Mouse (Mus musculus) hindbrain, embryonic 14.5 days (tissue): ENCODE measurements around the gene Pik3r2. TPM values are rescaled to one million over a fixed set of nuclear protein-coding genes. Genes with fewer than 3 reads are reported as not detected.

Source experiments
- ATAC-seq: fragments of 200-750 bp; cut with Nextera tagmentation; 2 replicates; pipeline ENCODE4 v1.8.0; 2017; ENCODE audit warnings: moderate number of reproducible peaks, mild to moderate bottlenecking, moderate TSS enrichment, moderate library complexity; ENCODE audit not compliant: low FRiP score
- DNase-seq: peaks from one replicate; pipeline ENCODE4 v3.0.0-alpha.2; 2015; ENCODE audit warnings: low spot score
- H3K27ac ChIP-seq: fragments of 300-500 bp; sonication (generic); 2 replicates; pipeline ENCODE4 v1.5.1; 2014; ENCODE audit warnings: mild to moderate bottlenecking, moderate library complexity
- H3K27me3 ChIP-seq: fragments of 300-500 bp; sonication (generic); 2 replicates; pipeline ENCODE4 v1.6.1; 2014; ENCODE audit warnings: mild to moderate bottlenecking, low read length, mixed read lengths; ENCODE audit not compliant: control insufficient read depth, insufficient read depth
- H3K36me3 ChIP-seq: fragments of 300-500 bp; sonication (generic); replicated peaks from 2 replicates; pipeline ENCODE4 v1.6.1; 2014; ENCODE audit not compliant: control insufficient read depth, insufficient read depth
- H3K4me1 ChIP-seq: fragments of 300-500 bp; sonication (generic); replicated peaks from 2 replicates; pipeline ENCODE4 v1.6.1; 2014; ENCODE audit warnings: antibody characterized with exemption, low read length, mixed read lengths; ENCODE audit not compliant: control insufficient read depth, insufficient read depth
- H3K4me2 ChIP-seq: fragments of 300-500 bp; sonication (generic); replicated peaks from 2 replicates; pipeline ENCODE4 v1.6.1; 2014; ENCODE audit warnings: mild to moderate bottlenecking, moderate library complexity
- H3K4me3 ChIP-seq: fragments of 300-500 bp; sonication (generic); replicated peaks from 2 replicates; pipeline ENCODE4 v1.5.1; 2014; ENCODE audit warnings: mild to moderate bottlenecking, low read length
- H3K9ac ChIP-seq: fragments of 300-500 bp; sonication (generic); 2 replicates; pipeline ENCODE4 v1.6.1; 2014
- H3K9me3 ChIP-seq: fragments of 300-500 bp; sonication (generic); 2 replicates; pipeline ENCODE4 v1.6.1; 2016; ENCODE audit warnings: low read length; ENCODE audit not compliant: control insufficient read depth
- WGBS: fragments of 180-500 bp; shearing (Covaris S2); extraction: QIAGEN DNeasy Blood & Tissue Kit; methylation state at CpG from one replicate; pipeline ENCODE4 v1.1.7; 2014; 5-methylcytosine and 5-hydroxymethylcytosine counted together
- polyA plus RNA-seq: library from polyadenylated mRNA; unstranded; fragments of >200 nt; fragmentation: Nextera tagmentation; extraction: Ambion mirVana; gene quantifications from 2 replicates; pipeline ENCODE4 v1.2.1, GENCODE M21; 2014

Gene Pik3r2
- polyA plus RNA-seq, 1 experiment from 2014 or later, result 83.0 TPM

- Histone ChIP-seq H3K4me1 (peaks cover 8% of the 10 kb centered on the region; the same call in 1 of the 2 replicates), H3K4me2 (no peak overlapping the region), H3K36me3 (peaks cover 58% of the 10 kb centered on the region), H3K27me3 (no peaks in the 10 kb centered on the region), H3K27ac (no peak overlapping the region), H3K4me3 (no peak overlapping the region), H3K9ac (no peak overlapping the region), H3K9me3 (no peaks in the 10 kb centered on the region)
- WGBS, result 82% methylated on average over 25 of the region's 25 CpGs
- DNase-seq (no peak), ATAC-seq (no peak)
Observed at GRCm38 (mm10) chr8:70786291-70787050, 10.0 kb upstream of the Pik3r2 start.

GRCm38 (mm10) chr8:70780093-70780492, 3.6 kb upstream of the Pik3r2 start:
- Histone ChIP-seq H3K36me3 (peaks cover 52% of the 10 kb centered on the region), H3K27me3 (no peaks in the 10 kb centered on the region), H3K4me3 (no peak overlapping the region), H3K27ac (no peak overlapping the region), H3K4me1 (peaks cover 17% of the 10 kb centered on the region), H3K4me2 (no peak overlapping the region), H3K9me3 (no peaks in the 10 kb centered on the region), H3K9ac (no peak overlapping the region)
- no peak for DNase-seq
- WGBS, result 86% methylated on average over 11 of the region's 11 CpGs
- ATAC-seq, result no peak

GRCm38 (mm10) chr8:70775851-70776495, 540 bp downstream of the Pik3r2 start:
- no peak for ATAC-seq
- peak overlapping the region; percentile 88 for H3K4me2 ChIP-seq
- WGBS, result 3% methylated on average over 30 of the region's 34 CpGs
- H3K27me3 ChIP-seq, result no peaks in the 10 kb centered on the region
- H3K9ac ChIP-seq, result peak overlapping the region; percentile 99
- no peak for DNase-seq
- peaks cover 38% of the 10 kb centered on the region for H3K4me1 ChIP-seq
- no peaks in the 10 kb centered on the region for H3K9me3 ChIP-seq
- H3K27ac ChIP-seq, result peak overlapping the region; percentile 98
- H3K36me3 ChIP-seq, result peaks cover 52% of the 10 kb centered on the region
- peak overlapping the region; percentile 83 for H3K4me3 ChIP-seq

GRCm38 (mm10) chr8:70775227-70775626, 1.3 kb downstream of the Pik3r2 start:
- 85% methylated on average over 5 of the region's 5 CpGs for WGBS
- H3K4me1 ChIP-seq, result peaks cover 38% of the 10 kb centered on the region
- no peaks in the 10 kb centered on the region for H3K9me3 ChIP-seq
- H3K27me3 ChIP-seq, result no peaks in the 10 kb centered on the region
- H3K4me3 ChIP-seq, result peak overlapping the region; percentile 83
- no peak overlapping the region for H3K27ac ChIP-seq
- ATAC-seq (no peak), DNase-seq (no peak)
- peak overlapping the region; percentile 99 for H3K9ac ChIP-seq
- peaks cover 52% of the 10 kb centered on the region for H3K36me3 ChIP-seq
- H3K4me2 ChIP-seq, result peak overlapping the region; percentile 88

GRCm38 (mm10) chr8:70774740-70775139, 1.8 kb downstream of the Pik3r2 start:
- Histone ChIP-seq H3K4me3 (no peak overlapping the region), H3K9me3 (no peaks in the 10 kb centered on the region), H3K4me1 (peaks cover 38% of the 10 kb centered on the region), H3K27me3 (no peaks in the 10 kb centered on the region), H3K27ac (peak overlapping the region; percentile 55; the same call in 1 of the 2 replicates), H3K9ac (peak overlapping the region; percentile 99; the same call in 1 of the 2 replicates), H3K4me2 (peak overlapping the region; percentile 88), H3K36me3 (peaks cover 52% of the 10 kb centered on the region)
- 98% methylated on average over 18 of the region's 18 CpGs for WGBS
- ATAC-seq (no peak), DNase-seq (no peak)

- Histone ChIP-seq H3K27me3 (no peaks in the 10 kb centered on the region), H3K4me1 (peaks cover 38% of the 10 kb centered on the region), H3K4me2 (peak overlapping the region; percentile 18; the same call in 1 of the 2 replicates), H3K4me3 (no peak overlapping the region), H3K9ac (peak overlapping the region; percentile 39; the same call in 1 of the 2 replicates), H3K9me3 (no peaks in the 10 kb centered on the region), H3K27ac (peak overlapping the region; percentile 55), H3K36me3 (peaks cover 50% of the 10 kb centered on the region)
- ATAC-seq (no peak), DNase-seq (peak; percentile 65)
- WGBS, result 51% methylated on average over 9 of the region's 9 CpGs
Observed at GRCm38 (mm10) chr8:70773833-70774232, 2.7 kb downstream of the Pik3r2 start.

DNA sequence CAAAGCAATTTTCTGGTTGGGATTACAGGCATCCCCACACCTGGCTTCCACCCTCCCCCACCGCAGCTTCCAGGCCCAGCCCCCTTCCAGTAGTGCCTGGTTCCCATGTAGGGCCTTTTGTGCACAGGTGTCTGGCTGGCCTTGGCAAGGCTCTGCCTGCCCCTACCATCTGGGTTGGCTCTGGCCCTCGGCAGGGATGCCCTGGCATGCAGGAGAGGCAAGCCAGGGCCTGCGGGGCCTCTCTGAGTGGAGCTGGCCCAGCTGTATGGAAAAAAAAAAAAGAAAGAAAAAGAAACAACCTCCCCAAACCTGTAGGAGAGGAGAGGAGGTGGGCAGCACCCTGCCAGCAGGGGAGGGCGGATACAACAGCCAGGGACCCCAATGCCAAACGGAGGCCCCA, 3.1 kb downstream of the Pik3r2 start:
- Histone ChIP-seq H3K36me3 (peaks cover 55% of the 10 kb centered on the region), H3K4me3 (no peak overlapping the region), H3K4me2 (peak overlapping the region; percentile 18; the same call in 1 of the 2 replicates), H3K9me3 (no peaks in the 10 kb centered on the region), H3K27me3 (no peaks in the 10 kb centered on the region), H3K9ac (0 out of 2 replicates have a peak overlapping the region, but pooled peaks have one; percentile 25), H3K4me1 (peaks cover 38% of the 10 kb centered on the region), H3K27ac (peak overlapping the region; percentile 55)
- 68% methylated on average over 4 of the region's 5 CpGs for WGBS
- ATAC-seq (no peak), DNase-seq (no peak)

DNA sequence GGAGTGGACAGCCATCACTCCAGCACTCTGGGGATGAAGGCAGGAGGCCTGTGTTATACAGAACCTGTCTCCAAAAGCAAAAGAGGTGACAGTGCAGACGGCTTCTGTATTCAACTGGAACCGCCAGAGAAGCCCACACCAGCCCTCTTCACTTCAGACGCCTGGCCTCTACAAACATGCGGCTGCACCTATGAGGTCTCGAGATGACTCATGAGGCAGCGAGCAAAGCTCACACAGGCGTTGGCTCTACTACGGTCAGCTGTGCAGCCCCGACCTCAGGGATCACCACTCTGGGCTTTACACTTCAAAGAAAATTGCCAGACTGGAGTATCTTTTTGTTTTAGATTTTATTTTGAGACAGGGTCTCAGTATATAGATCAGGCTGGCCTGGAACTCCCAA, 3.6 kb downstream of the Pik3r2 start:
- no peak overlapping the region for H3K4me2 ChIP-seq
- H3K27me3 ChIP-seq, result no peaks in the 10 kb centered on the region
- 93% methylated on average over 9 of the region's 9 CpGs for WGBS
- no peaks in the 10 kb centered on the region for H3K9me3 ChIP-seq
- H3K9ac ChIP-seq, result no peak overlapping the region
- no peak overlapping the region for H3K4me3 ChIP-seq
- 0 out of 2 replicates have a peak overlapping the region, but pooled peaks have one; percentile 55 for H3K27ac ChIP-seq
- H3K4me1 ChIP-seq, result peaks cover 34% of the 10 kb centered on the region
- ATAC-seq (no peak), DNase-seq (no peak)
- peaks cover 60% of the 10 kb centered on the region for H3K36me3 ChIP-seq

- no peak overlapping the region for H3K4me2 ChIP-seq
- H3K27me3 ChIP-seq, result no peaks in the 10 kb centered on the region
- H3K9ac ChIP-seq, result no peak overlapping the region
- H3K4me1 ChIP-seq, result peaks cover 30% of the 10 kb centered on the region
- ATAC-seq (no peak), DNase-seq (no peak)
- H3K27ac ChIP-seq, result no peak overlapping the region
- H3K4me3 ChIP-seq, result no peak overlapping the region
- H3K36me3 ChIP-seq, result peaks cover 66% of the 10 kb centered on the region
- H3K9me3 ChIP-seq, result no peaks in the 10 kb centered on the region
- WGBS, result 95% methylated on average over 13 of the region's 13 CpGs
Observed at GRCm38 (mm10) chr8:70772075-70772474, 4.4 kb downstream of the Pik3r2 start.
